Mouse (Mus musculus): ENCODE data around the gene Gjb2. TPM values are rescaled to one million over a fixed set of nuclear protein-coding genes. Genes with fewer than 3 reads are reported as not detected.
A peak's percentile ranks its signal among the peaks of the same experiment; 100 is the strongest.
"Not testable (repeated sequence)": the region's sequence is repeated elsewhere in the genome, so short reads cannot be mapped to it uniquely, and the experiment has no call there.

Gene Gjb2
- polyA plus RNA-seq, 1 experiment from 2014 or later, result 37.5 TPM

DNA sequence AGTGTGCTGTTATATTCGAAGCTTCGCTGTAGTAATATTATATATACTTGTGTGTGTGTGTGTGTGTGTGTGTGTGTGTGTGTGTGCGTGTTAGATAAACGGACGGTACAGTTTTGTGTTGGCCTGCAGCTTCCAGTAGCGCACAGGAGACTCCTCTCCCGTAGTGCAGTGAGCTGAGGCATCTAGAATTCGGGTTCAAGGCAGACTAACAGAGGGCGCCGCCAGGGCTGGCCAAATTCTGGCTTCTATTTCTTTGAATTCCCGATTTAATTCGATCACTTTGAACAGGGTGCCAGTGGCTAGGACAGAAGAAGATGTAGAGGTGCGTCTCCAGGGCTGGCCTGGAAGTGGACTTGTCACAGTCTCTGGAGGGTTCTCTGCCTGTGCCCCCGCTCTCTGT is 609 bp upstream of the Gjb2 start:
- Histone ChIP-seq H3K9me3 (no peaks in the 10 kb centered on the region), H3K4me1 (peaks cover 14% of the 10 kb centered on the region), H3K27ac (no peak overlapping the region), H3K36me3 (no peaks in the 10 kb centered on the region), H3K4me2 (replicated peaks) (peak overlapping the region; percentile 100), H3K4me3 (peak overlapping the region; percentile 61; the same call in 1 of the 2 replicates), H3K9ac (no peak overlapping the region), H3K27me3 (peaks cover 65% of the 10 kb centered on the region)
- WGBS, result 14% methylated on average over 14 of the region's 14 CpGs
- no peak for ATAC-seq (ENCODE audit: insufficient number of reproducible peaks, insufficient read depth, low FRiP score, low TSS enrichment)

GRCm38 (mm10) chr14:57103711-57104105 is 794 bp downstream of the Gjb2 start:
- Histone ChIP-seq H3K4me1 (peaks cover 14% of the 10 kb centered on the region), H3K4me2 (replicated peaks) (peak overlapping the region; percentile 100), H3K4me3 (peak overlapping the region; percentile 61), H3K36me3 (no peaks in the 10 kb centered on the region), H3K9me3 (no peaks in the 10 kb centered on the region), H3K27ac (no peak overlapping the region), H3K27me3 (peaks cover 65% of the 10 kb centered on the region), H3K9ac (peak overlapping the region; percentile 52; the same call in 1 of the 2 replicates)
- ATAC-seq (ENCODE audit: insufficient number of reproducible peaks, insufficient read depth, low FRiP score, low TSS enrichment), result no peak
- 1% methylated on average over 22 of the region's 22 CpGs for WGBS

GRCm38 (mm10) chr14:57103121-57103520 is 1.4 kb downstream of the Gjb2 start:
- Histone ChIP-seq H3K27me3 (peaks cover 65% of the 10 kb centered on the region), H3K4me2 (replicated peaks) (no peak overlapping the region), H3K9me3 (no peaks in the 10 kb centered on the region), H3K4me1 (peaks cover 14% of the 10 kb centered on the region), H3K9ac (no peak overlapping the region), H3K36me3 (no peaks in the 10 kb centered on the region), H3K4me3 (peak overlapping the region; percentile 61), H3K27ac (no peak overlapping the region)
- WGBS, result 46% methylated on average over 6 of the region's 6 CpGs
- no peak for ATAC-seq (ENCODE audit: insufficient number of reproducible peaks, insufficient read depth, low FRiP score, low TSS enrichment)

DNA sequence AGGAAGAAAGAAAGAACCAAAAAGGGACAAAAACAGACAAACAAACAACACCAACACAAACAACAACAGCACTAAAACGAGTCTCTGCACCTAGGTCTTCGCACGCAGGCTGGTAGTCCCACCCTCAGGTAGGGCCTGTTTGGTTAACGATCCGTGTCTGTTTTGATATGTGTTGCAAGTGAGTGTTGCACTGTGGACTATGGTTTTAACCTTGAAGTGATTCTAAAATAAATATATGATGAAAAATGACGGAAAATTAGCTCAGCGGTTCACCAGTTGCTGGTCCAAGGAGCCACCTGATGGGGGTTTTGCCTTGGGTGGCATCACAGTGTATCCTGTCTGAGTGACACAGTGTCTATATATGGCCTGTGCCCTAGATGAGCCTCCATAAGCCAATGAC is 2.9 kb downstream of the Gjb2 start:
- Histone ChIP-seq H3K9me3 (no peaks in the 10 kb centered on the region), H3K4me3 (no peak overlapping the region), H3K4me2 (replicated peaks) (no peak overlapping the region), H3K4me1 (peaks cover 14% of the 10 kb centered on the region), H3K27me3 (peaks cover 52% of the 10 kb centered on the region), H3K27ac (no peak overlapping the region), H3K36me3 (no peaks in the 10 kb centered on the region), H3K9ac (no peak overlapping the region)
- no peak for ATAC-seq (ENCODE audit: insufficient number of reproducible peaks, insufficient read depth, low FRiP score, low TSS enrichment)
- 88% methylated on average over 7 of the region's 7 CpGs for WGBS

DNA sequence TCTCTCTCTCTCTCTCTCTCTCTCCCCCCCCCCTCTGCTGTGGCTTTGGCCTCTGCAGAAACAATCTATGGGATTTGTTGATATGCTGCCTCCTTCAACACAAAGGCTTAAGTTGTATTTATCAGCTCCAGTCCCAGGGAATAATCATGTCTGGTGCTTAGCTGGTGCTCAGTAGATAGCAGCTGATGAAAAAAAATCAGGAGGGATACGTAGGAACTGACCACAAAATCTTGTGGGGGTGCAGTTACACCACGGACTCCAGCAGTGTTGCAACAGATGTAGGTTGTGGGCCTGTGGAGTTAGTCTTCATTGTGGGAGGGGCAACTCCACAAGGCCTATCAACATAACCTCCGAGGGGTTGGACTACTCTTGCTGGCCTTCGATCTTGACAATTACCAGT is 8.6 kb downstream of the Gjb2 start:
- Histone ChIP-seq H3K4me2 (replicated peaks) (no peak overlapping the region), H3K4me1 (no peaks in the 10 kb centered on the region; the same call in 1 of the 2 replicates), H3K9me3 (no peaks in the 10 kb centered on the region), H3K27me3 (no peaks in the 10 kb centered on the region), H3K9ac (no peak overlapping the region), H3K27ac (no peak overlapping the region), H3K4me3 (no peak overlapping the region), H3K36me3 (no peaks in the 10 kb centered on the region)
- 80% methylated on average over 4 of the region's 4 CpGs for WGBS
- ATAC-seq (ENCODE audit: insufficient number of reproducible peaks, insufficient read depth, low FRiP score, low TSS enrichment), result no peak

- Histone ChIP-seq H3K9ac (no peak overlapping the region), H3K36me3 (no peaks in the 10 kb centered on the region), H3K27me3 (no peaks in the 10 kb centered on the region), H3K27ac (no peak overlapping the region), H3K9me3 (no peaks in the 10 kb centered on the region), H3K4me2 (replicated peaks) (no peak overlapping the region), H3K4me1 (no peaks in the 10 kb centered on the region), H3K4me3 (no peak overlapping the region)
- no peak for ATAC-seq (ENCODE audit: insufficient number of reproducible peaks, insufficient read depth, low FRiP score, low TSS enrichment)
- 9% methylated on average over 7 of the region's 8 CpGs for WGBS
Measured at GRCm38 (mm10) chr14:57093029-57093428, 11.5 kb downstream of the Gjb2 start.

- no peak overlapping the region for H3K9ac ChIP-seq
- no peak overlapping the region for H3K4me3 ChIP-seq
- ATAC-seq (ENCODE audit: insufficient number of reproducible peaks, insufficient read depth, low FRiP score, low TSS enrichment), result no peak
- H3K4me2 ChIP-seq (replicated peaks), result no peak overlapping the region
- H3K27ac ChIP-seq, result no peak overlapping the region
- H3K4me1 ChIP-seq, result no peaks in the 10 kb centered on the region
- H3K36me3 ChIP-seq, result no peaks in the 10 kb centered on the region
- H3K27me3 ChIP-seq, result no peaks in the 10 kb centered on the region
- H3K9me3 ChIP-seq, result no peaks in the 10 kb centered on the region
- 53% methylated on average over 2 of the region's 2 CpGs for WGBS
Measured at GRCm38 (mm10) chr14:57090001-57090400, 14.5 kb downstream of the Gjb2 start.

DNA sequence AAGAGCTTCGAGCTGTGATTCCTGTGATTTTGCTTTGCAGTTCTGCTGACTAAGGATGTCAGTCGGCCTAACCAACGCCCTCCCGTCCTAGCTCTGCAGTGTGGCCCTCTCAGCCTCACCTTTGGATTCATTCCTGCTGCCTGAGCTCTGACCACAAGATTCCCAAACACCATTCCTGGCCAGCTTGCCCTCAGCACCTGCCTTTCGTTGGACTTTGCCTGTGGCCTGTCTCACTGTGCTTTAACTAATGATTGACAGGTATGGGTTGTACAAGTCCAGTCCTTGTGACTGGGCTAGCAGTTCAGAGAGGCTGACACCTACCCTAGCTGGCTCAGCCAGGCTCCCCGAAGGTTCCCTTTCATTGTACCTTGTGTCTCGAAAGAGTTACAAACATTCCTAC is 15.4 kb downstream of the Gjb2 start:
- 82% methylated on average over 7 of the region's 7 CpGs for WGBS
- Histone ChIP-seq H3K9ac (no peak overlapping the region), H3K4me2 (replicated peaks) (no peak overlapping the region), H3K9me3 (no peaks in the 10 kb centered on the region), H3K27ac (no peak overlapping the region), H3K27me3 (no peaks in the 10 kb centered on the region), H3K4me1 (0 out of 2 replicates have a peak, but pooled peaks cover 4% of the 10 kb centered on the region), H3K4me3 (no peak overlapping the region), H3K36me3 (no peaks in the 10 kb centered on the region)
- ATAC-seq (ENCODE audit: insufficient number of reproducible peaks, insufficient read depth, low FRiP score, low TSS enrichment), result no peak

DNA sequence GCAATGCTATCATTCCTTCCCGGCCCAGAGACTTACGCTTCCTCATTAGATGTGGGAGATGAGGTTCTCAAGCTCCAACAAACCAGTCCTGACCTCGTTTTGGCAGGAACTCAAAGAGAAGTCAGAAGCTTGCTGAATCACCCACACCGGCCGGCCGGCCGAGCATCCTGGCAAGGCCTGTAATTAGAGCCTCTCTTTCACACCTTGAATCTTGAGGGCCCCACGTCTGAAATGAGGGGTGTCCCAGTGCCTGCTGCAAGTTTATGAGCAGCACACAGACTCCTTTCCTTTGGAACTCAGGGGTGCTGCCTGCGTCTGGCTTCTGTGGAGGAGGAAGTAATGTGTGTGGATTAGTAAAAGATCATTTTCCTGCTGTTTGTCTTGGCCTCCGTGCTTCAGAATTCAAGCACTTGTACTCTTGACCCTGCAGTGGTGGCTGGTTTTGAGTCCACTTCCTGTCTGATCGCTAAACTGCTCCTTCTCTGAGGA is 20.3 kb downstream of the Gjb2 start:
- 38% methylated on average over 11 of the region's 11 CpGs for WGBS
- Histone ChIP-seq H3K36me3 (no peaks in the 10 kb centered on the region), H3K27ac (no peak overlapping the region), H3K4me1 (0 out of 2 replicates have a peak, but pooled peaks cover 7% of the 10 kb centered on the region), H3K9ac (no peak overlapping the region), H3K27me3 (no peaks in the 10 kb centered on the region), H3K4me2 (replicated peaks) (no peak overlapping the region), H3K4me3 (no peak overlapping the region), H3K9me3 (no peaks in the 10 kb centered on the region)
- ATAC-seq (ENCODE audit: insufficient number of reproducible peaks, insufficient read depth, low FRiP score, low TSS enrichment), result no peak

DNA sequence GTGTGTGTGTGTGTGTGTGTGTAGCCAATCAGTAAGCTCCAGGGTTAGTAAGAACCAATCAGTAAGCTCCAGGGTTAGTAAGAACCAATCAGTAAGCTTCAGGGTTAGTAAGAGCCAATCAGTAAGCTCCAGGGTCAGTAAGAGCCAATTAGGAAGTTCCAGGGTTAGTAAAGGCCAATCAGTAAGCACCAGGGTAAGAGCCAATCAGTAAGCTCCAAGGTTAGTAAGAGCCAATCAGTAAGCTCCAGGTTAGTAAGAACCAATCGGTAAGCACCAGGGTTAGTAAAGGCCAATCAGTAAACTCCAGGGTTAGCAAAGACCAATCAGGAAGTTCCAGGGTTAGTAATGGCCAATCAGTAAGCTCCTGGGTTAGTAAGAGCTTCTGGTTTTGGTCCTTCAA is 21.6 kb downstream of the Gjb2 start:
- Histone ChIP-seq H3K4me2 (replicated peaks) (no peak overlapping the region), H3K4me1 (0 out of 2 replicates have a peak, but pooled peaks cover 7% of the 10 kb centered on the region), H3K36me3 (no peaks in the 10 kb centered on the region), H3K4me3 (no peak overlapping the region), H3K9ac (no peak overlapping the region), H3K9me3 (no peaks in the 10 kb centered on the region), H3K27ac (no peak overlapping the region), H3K27me3 (no peaks in the 10 kb centered on the region)
- WGBS, result 92% methylated on average over 1 of the region's 1 CpGs
- ATAC-seq (ENCODE audit: insufficient number of reproducible peaks, insufficient read depth, low FRiP score, low TSS enrichment), result no peak

DNA sequence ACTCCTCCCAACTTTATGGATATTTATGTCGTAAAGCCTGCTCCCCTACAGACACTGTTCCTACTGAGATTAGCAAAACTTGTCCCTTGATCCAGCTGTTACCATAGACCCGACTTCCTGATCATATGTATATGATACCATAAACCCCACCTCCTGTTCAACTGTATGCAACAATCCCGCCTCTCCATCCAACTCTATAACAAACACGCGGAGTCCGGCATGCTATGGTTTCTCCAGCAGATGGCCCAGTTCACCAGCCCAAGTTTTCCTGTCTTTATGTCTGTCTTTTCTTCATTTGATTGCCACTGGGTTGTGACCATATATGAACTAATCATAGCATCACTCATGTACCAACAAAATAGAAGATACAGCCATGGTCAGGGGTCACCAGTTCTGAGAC is 29.0 kb downstream of the Gjb2 start:
- Histone ChIP-seq H3K27ac (no peak overlapping the region), H3K4me3 (no peak overlapping the region), H3K36me3 (no peaks in the 10 kb centered on the region), H3K4me2 (replicated peaks) (no peak overlapping the region), H3K4me1 (no peaks in the 10 kb centered on the region), H3K27me3 (no peaks in the 10 kb centered on the region), H3K9ac (no peak overlapping the region), H3K9me3 (no peaks in the 10 kb centered on the region)
- no peak for ATAC-seq (ENCODE audit: insufficient number of reproducible peaks, insufficient read depth, low FRiP score, low TSS enrichment)
- 81% methylated on average over 6 of the region's 6 CpGs for WGBS

DNA sequence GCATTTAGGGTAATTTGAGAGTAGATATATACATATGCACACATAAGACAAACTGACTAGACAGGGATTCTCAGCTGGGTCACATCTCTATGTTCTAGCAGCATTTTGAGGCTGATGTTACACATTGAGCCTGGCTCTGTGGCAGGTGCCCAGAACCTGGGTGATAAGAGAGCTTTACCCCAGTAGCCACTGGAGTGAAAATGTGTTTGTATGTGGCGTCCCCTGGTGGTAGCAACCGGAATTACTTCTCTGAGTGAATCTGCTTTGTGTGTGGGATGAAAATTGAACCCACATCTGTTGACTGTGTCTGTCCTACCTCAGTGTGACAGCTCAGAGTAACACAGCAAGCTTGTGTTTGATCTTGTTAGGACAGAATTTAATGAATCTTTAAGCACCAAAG is 34.6 kb downstream of the Gjb2 start:
- not testable (repeated sequence) for ATAC-seq (ENCODE audit: insufficient number of reproducible peaks, insufficient read depth, low FRiP score, low TSS enrichment); H3K4me3 ChIP-seq; H3K9ac ChIP-seq; H3K36me3 ChIP-seq; H3K4me2 ChIP-seq (replicated peaks); H3K27me3 ChIP-seq; H3K9me3 ChIP-seq; H3K4me1 ChIP-seq; H3K27ac ChIP-seq
- 0% methylated on average over 2 of the region's 2 CpGs for WGBS

GRCm38 (mm10) chr14:57066053-57066452 is 38.4 kb downstream of the Gjb2 start:
- no peak for ATAC-seq (ENCODE audit: insufficient number of reproducible peaks, insufficient read depth, low FRiP score, low TSS enrichment)
- H3K27me3 ChIP-seq, result no peaks in the 10 kb centered on the region

More at GRCm38 (mm10) chr14:57066053-57066452, 38.4 kb downstream of the Gjb2 start:
- Histone ChIP-seq H3K9me3 (no peaks in the 10 kb centered on the region), H3K4me2 (replicated peaks) (no peak overlapping the region), H3K27ac (no peak overlapping the region), H3K4me1 (no peaks in the 10 kb centered on the region), H3K4me3 (no peak overlapping the region), H3K36me3 (no peaks in the 10 kb centered on the region), H3K9ac (no peak overlapping the region)
